Mouse (Mus musculus): Measurements from ENCODE around the gene Mterf2.
A peak's percentile ranks its signal among the peaks of the same experiment; 100 is the strongest.

Gene Mterf2

GRCm38 (mm10) chr10:85127395-85128287 lies at the start of gene Mterf2:
Mterf2 (minus strand) TSS chr10:85128027.
- DNase-seq, result peak; percentile 92

- DNase-seq, result no peak
These were observed 48.8 kb upstream of the Mterf2 start for GRCm38 (mm10) chr10:85176640-85177039.

GRCm38 (mm10) chr10:85165306-85165705 lies 37.5 kb upstream of the Mterf2 start:
- DNase-seq, result no peak

GRCm38 (mm10) chr10:85164791-85165190 lies 37.0 kb upstream of the Mterf2 start:
- DNase-seq, result no peak

- no peak for DNase-seq
These were observed 34.0 kb upstream of the Mterf2 start for GRCm38 (mm10) chr10:85161745-85162351.

- DNase-seq, result no peak
These were observed 32.3 kb upstream of the Mterf2 start for GRCm38 (mm10) chr10:85159989-85160619.

GRCm38 (mm10) chr10:85157451-85157850 lies 29.6 kb upstream of the Mterf2 start:
- no peak for DNase-seq

- DNase-seq, result peak; percentile 33
These were observed 26.4 kb upstream of the Mterf2 start for GRCm38 (mm10) chr10:85154195-85154594.

- no peak for DNase-seq
These were observed 21.4 kb upstream of the Mterf2 start for GRCm38 (mm10) chr10:85149226-85149625.

GRCm38 (mm10) chr10:85146282-85146681 lies 18.5 kb upstream of the Mterf2 start:
- no peak for DNase-seq

- DNase-seq, result no peak
These were observed 13.6 kb upstream of the Mterf2 start for GRCm38 (mm10) chr10:85141465-85141864.

GRCm38 (mm10) chr10:85136573-85136972 lies 8.7 kb upstream of the Mterf2 start:
- DNase-seq, result no peak

- no peak for DNase-seq
These were observed 626 bp upstream of the Mterf2 start for GRCm38 (mm10) chr10:85128453-85128852.

- DNase-seq, result no peak
These were observed 2.6 kb downstream of the Mterf2 start for GRCm38 (mm10) chr10:85125184-85125583.

GRCm38 (mm10) chr10:85114409-85114808 lies 13.4 kb downstream of the Mterf2 start:
- no peak for DNase-seq

GRCm38 (mm10) chr10:85103085-85103885 lies 24.5 kb downstream of the Mterf2 start:
- peak; percentile 15 for DNase-seq

- peak; percentile 78 for DNase-seq
These were observed 25.4 kb downstream of the Mterf2 start, which contains the start of the genes Fhl4 and Tmem263 for GRCm38 (mm10) chr10:85102247-85103084. Fhl4 (minus strand) TSS chr10:85102495. Tmem263 (plus strand) TSS chr10:85102627.

GRCm38 (mm10) chr10:85101841-85102240 lies 26.0 kb downstream of the Mterf2 start:
- no peak for DNase-seq

- no peak for DNase-seq
These were observed 56.1 kb downstream of the Mterf2 start for GRCm38 (mm10) chr10:85071605-85072152.

Measured in right cerebral cortex, postnatal 25 days (tissue).